Mouse (Mus musculus) limb, embryonic 14.5 days (tissue): ENCODE measurements around the gene Ptprt. TPM values are rescaled to one million over a fixed set of nuclear protein-coding genes. Genes with fewer than 3 reads are reported as not detected.

Experiments
- ATAC-seq: fragments of 200-750 bp; cut with Nextera tagmentation; 2 replicates; pipeline ENCODE4 v1.8.0; 2017; ENCODE audit warnings: low read depth, moderate number of reproducible peaks, moderate TSS enrichment; ENCODE audit not compliant: low FRiP score
- DNase-seq: peaks from one replicate; pipeline ENCODE4 v3.0.0-alpha.2; 2015; ENCODE audit warnings: low spot score
- H3K27ac ChIP-seq: fragments of 300-500 bp; sonication (generic); replicated peaks from 2 replicates; pipeline ENCODE4 v1.5.1; 2014; ENCODE audit warnings: low read depth, mild to moderate bottlenecking, low read length, moderate library complexity, mixed read lengths
- H3K27me3 ChIP-seq: fragments of 300-500 bp; sonication (generic); 2 replicates; pipeline ENCODE4 v1.6.1; 2014; ENCODE audit warnings: low read length, mixed read lengths; ENCODE audit not compliant: control insufficient read depth, insufficient read depth
- H3K36me3 ChIP-seq: fragments of 300-500 bp; sonication (generic); 2 replicates; pipeline ENCODE4 v1.6.1; 2014; ENCODE audit warnings: mild to moderate bottlenecking, low read length, moderate library complexity, mixed read lengths; ENCODE audit not compliant: control insufficient read depth, insufficient read depth
- H3K4me1 ChIP-seq: fragments of 300-500 bp; sonication (generic); 2 replicates; pipeline ENCODE4 v1.6.1; 2014; ENCODE audit warnings: antibody characterized with exemption, low read length, mixed read lengths; ENCODE audit not compliant: control insufficient read depth, insufficient read depth
- H3K4me2 ChIP-seq: fragments of 300-500 bp; sonication (generic); replicated peaks from 2 replicates; pipeline ENCODE4 v1.6.1; 2014; ENCODE audit warnings: low read depth, mild to moderate bottlenecking, low read length, moderate library complexity; ENCODE audit not compliant: severe bottlenecking
- H3K4me3 ChIP-seq: fragments of 300-500 bp; sonication (generic); replicated peaks from 2 replicates; pipeline ENCODE4 v1.5.1; 2014; ENCODE audit warnings: low read length
- H3K9ac ChIP-seq: fragments of 300-500 bp; sonication (generic); 2 replicates; pipeline ENCODE4 v1.6.1; 2014; ENCODE audit warnings: mild to moderate bottlenecking, low read depth, low read length, moderate library complexity; ENCODE audit not compliant: severe bottlenecking
- H3K9me3 ChIP-seq: fragments of 300-500 bp; sonication (generic); 2 replicates; pipeline ENCODE4 v1.6.1; 2016; ENCODE audit warnings: low read length; ENCODE audit not compliant: control insufficient read depth
- POLR2A ChIP-seq: fragments of 200-500 bp; IDR thresholded peaks from 2 replicates; pipeline ENCODE4 v1.8.0; 2012; ENCODE audit warnings: inconsistent platforms, mild to moderate bottlenecking, moderate library complexity, borderline replicate concordance; ENCODE audit not compliant: insufficient read depth, insufficient read length; ENCODE audit errors: extremely low read depth
- WGBS: fragments of 180-500 bp; shearing (Covaris S2); extraction: QIAGEN DNeasy Blood & Tissue Kit; methylation state at CpG from one replicate; pipeline ENCODE4 v1.1.7; 2014; 5-methylcytosine and 5-hydroxymethylcytosine counted together
- polyA plus RNA-seq, 2 experiments: library from polyadenylated mRNA; depleted of rRNA in 1 of 2; stranded (reverse) in 1 of 2; unstranded in 1 of 2; fragments of >200 nt; fragmentation: Nextera tagmentation in 1 of 2; extraction: Ambion mirVana in 1 of 2; gene quantifications; 2 replicates each; pipeline versions ENCODE4 v1.2.1 to v1.2.3; 2012 to 2014

The Ptprt gene
- polyA plus RNA-seq, 2 experiments = 2.2 to 3.1 TPM

- H3K4me1 ChIP-seq = no peaks in the 10 kb centered on the region
- ATAC-seq = no peak
- no peak overlapping the region for H3K4me2 ChIP-seq
- no peak for DNase-seq
- no peak overlapping the region for H3K9ac ChIP-seq
- no peak for TF ChIP-seq POLR2A
- H3K9me3 ChIP-seq = no peaks in the 10 kb centered on the region
- no peak overlapping the region for H3K4me3 ChIP-seq
- H3K27ac ChIP-seq = no peak overlapping the region
- H3K36me3 ChIP-seq = no peaks in the 10 kb centered on the region
- WGBS = 72% methylated on average over 4 of the region's 4 CpGs
- H3K27me3 ChIP-seq = no peaks in the 10 kb centered on the region
Observed at GRCm38 (mm10) chr2:161557874-161558273, 1103.1 kb downstream of the Ptprt start.

- H3K36me3 ChIP-seq = no peaks in the 10 kb centered on the region
- H3K9ac ChIP-seq = no peak overlapping the region
- no peak for ATAC-seq
- H3K9me3 ChIP-seq = no peaks in the 10 kb centered on the region
- WGBS = 70% methylated on average over 9 of the region's 9 CpGs
- no peak for DNase-seq
- no peaks in the 10 kb centered on the region for H3K27me3 ChIP-seq
- H3K4me1 ChIP-seq = no peaks in the 10 kb centered on the region
- H3K4me2 ChIP-seq = no peak overlapping the region
- no peak overlapping the region for H3K27ac ChIP-seq
- no peak overlapping the region for H3K4me3 ChIP-seq
- TF ChIP-seq POLR2A = no peak
Observed at GRCm38 (mm10) chr2:161553651-161554050, 1107.3 kb downstream of the Ptprt start.

- Histone ChIP-seq H3K4me2 (no peak overlapping the region), H3K4me3 (no peak overlapping the region), H3K4me1 (no peaks in the 10 kb centered on the region), H3K27ac (no peak overlapping the region), H3K36me3 (no peaks in the 10 kb centered on the region), H3K9me3 (no peaks in the 10 kb centered on the region), H3K27me3 (no peaks in the 10 kb centered on the region), H3K9ac (no peak overlapping the region)
- DNase-seq (no peak), ATAC-seq (no peak)
- no peak for TF ChIP-seq POLR2A
- WGBS = 83% methylated on average over 2 of the region's 2 CpGs
Observed at GRCm38 (mm10) chr2:161552011-161552410, 1108.9 kb downstream of the Ptprt start.

GRCm38 (mm10) chr2:161549577-161549976 lies 1111.4 kb downstream of the Ptprt start:
- 82% methylated on average over 5 of the region's 5 CpGs for WGBS
- ATAC-seq = no peak
- DNase-seq = no peak

GRCm38 (mm10) chr2:161547318-161547717 lies 1113.6 kb downstream of the Ptprt start:
- no peak overlapping the region for H3K4me3 ChIP-seq
- no peak overlapping the region for H3K27ac ChIP-seq
- ATAC-seq (no peak), DNase-seq (no peak)
- H3K9me3 ChIP-seq = no peaks in the 10 kb centered on the region
- H3K9ac ChIP-seq = no peak overlapping the region
- no peaks in the 10 kb centered on the region for H3K27me3 ChIP-seq
- TF ChIP-seq POLR2A = no peak
- no peak overlapping the region for H3K4me2 ChIP-seq
- no peaks in the 10 kb centered on the region for H3K4me1 ChIP-seq
- H3K36me3 ChIP-seq = no peaks in the 10 kb centered on the region
- WGBS = 96% methylated on average over 5 of the region's 5 CpGs

More at GRCm38 (mm10) chr2:161549577-161549976, 1111.4 kb downstream of the Ptprt start:
- Histone ChIP-seq H3K4me2 (no peak overlapping the region), H3K9me3 (no peaks in the 10 kb centered on the region), H3K4me1 (no peaks in the 10 kb centered on the region), H3K36me3 (no peaks in the 10 kb centered on the region), H3K27me3 (no peaks in the 10 kb centered on the region), H3K9ac (no peak overlapping the region), H3K27ac (no peak overlapping the region), H3K4me3 (no peak overlapping the region)
- TF ChIP-seq POLR2A = no peak

- no peak for ATAC-seq
- WGBS = 65% methylated on average over 4 of the region's 4 CpGs
Observed at GRCm38 (mm10) chr2:161545406-161545805, 1115.5 kb downstream of the Ptprt start.

More at GRCm38 (mm10) chr2:161545406-161545805, 1115.5 kb downstream of the Ptprt start:
- Histone ChIP-seq H3K27ac (no peak overlapping the region), H3K36me3 (no peaks in the 10 kb centered on the region), H3K4me1 (0 out of 2 replicates have a peak, but pooled peaks cover 4% of the 10 kb centered on the region), H3K9me3 (no peaks in the 10 kb centered on the region), H3K4me3 (no peak overlapping the region), H3K27me3 (no peaks in the 10 kb centered on the region), H3K9ac (no peak overlapping the region), H3K4me2 (no peak overlapping the region)
- no peak for DNase-seq
- TF ChIP-seq POLR2A = no peak
